Mouse (Mus musculus): ENCODE data around the gene Slc17a7.
"Not testable (repeated sequence)": the region's sequence is repeated elsewhere in the genome, so short reads cannot be mapped to it uniquely, and the experiment has no call there.

Slc17a7 gene

DNA sequence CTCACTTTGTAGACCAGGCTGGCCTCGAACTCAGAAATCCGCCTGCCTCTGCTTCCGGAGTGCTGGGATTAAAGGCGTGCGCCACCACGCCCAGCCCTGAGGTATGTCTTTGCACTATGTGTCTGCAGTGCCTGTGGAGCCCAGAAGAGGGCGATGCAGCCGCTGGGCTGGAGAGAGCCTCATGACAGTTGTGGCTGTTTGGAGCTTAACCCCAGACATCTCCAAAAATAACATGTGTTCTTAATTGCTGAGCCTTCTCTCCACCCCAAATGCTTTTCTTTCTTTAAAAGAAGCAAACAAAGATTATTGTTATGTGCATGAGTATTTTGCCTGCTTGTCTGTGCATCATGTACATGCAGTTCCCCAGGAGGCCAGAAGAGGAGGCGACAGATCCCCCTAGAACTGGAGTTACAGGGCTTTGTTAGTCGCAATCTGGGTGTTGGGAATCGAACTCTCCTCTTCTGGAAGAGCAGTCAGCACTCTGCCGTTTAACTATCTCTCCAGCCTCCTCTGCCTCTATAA is 8.7 kb upstream of the Slc17a7 start:
- peak; percentile 67 for DNase-seq

DNA sequence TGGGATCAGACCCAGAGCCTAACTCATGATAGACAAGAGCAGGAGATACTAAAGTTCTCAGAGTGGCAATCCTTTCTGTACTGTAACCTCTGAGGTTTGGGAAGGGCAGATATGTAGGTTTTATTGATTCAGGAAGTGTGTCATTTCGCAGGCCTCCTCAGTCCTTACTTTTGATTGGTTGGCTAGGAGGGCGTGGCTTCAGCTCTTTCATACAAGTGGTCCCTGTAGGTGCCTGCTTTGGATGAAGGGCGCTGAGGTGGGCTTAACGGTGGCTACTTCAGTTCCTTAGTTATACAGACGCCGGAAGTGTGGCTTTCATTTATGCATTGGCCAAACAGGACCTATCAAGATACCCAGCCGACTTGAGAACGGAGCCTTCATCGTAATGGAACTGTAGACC is 8.2 kb upstream of the Slc17a7 start:
- no peak for DNase-seq

DNA sequence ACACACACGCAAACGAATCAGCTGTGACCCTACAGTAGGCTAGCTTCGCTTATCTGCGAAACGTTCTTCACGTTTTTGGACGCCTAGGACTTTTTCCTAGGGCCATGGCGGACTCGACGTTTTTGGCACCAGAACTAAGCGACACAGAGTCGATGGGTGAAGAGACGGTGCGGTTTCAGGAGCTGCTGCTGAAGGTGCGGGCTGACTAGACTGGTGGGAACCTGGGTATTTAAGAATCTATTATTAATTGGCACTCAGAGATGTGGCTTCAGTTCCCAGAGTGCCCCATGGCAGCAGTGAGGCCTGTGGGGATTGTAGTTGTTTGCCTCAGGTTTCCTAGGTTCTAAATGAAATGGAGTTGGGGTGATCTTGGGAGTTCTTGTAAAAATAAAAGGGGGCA is 7.5 kb upstream of the Slc17a7 start:
- no peak for DNase-seq

DNA sequence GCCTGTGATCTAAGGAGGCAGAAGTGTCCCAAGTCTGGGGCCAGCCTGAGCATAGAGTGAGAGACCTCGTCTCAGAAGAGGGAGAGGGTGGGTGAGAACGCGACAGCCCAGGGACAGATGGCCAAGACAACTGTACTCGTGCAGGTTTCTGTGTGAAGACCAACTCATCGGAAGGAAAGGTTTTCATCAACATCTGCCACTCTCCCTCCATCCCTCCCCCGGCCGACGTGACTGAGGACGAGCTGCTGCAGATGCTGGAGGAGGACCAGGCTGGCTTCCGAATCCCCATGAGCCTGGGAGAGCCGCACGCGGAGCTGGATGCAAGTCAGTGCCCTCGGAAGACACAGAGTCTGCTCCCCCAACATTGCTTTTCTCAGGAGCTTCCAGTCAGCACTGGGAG is 6.3 kb upstream of the Slc17a7 start:
- no peak for DNase-seq

DNA sequence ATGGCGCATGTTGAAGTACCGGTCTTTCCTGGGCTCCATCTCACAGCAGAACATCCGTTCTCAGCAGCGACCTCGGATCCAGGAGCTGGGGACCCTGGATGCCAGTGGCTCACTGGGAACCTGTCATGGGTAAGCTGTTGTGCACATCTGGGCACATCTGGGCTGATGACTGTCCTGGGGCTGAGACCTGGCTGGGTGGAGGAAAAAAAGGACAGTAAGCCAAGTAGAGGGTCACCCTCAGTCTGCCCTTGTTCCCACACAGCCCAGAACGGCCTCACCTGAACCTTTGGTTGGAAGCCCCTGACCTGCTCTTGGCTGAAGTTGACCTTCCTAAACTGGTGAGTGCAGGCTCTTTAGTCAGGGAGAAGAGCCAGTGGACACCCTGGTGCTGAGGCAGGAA is 4.8 kb upstream of the Slc17a7 start:
- DNase-seq, result no peak

DNA sequence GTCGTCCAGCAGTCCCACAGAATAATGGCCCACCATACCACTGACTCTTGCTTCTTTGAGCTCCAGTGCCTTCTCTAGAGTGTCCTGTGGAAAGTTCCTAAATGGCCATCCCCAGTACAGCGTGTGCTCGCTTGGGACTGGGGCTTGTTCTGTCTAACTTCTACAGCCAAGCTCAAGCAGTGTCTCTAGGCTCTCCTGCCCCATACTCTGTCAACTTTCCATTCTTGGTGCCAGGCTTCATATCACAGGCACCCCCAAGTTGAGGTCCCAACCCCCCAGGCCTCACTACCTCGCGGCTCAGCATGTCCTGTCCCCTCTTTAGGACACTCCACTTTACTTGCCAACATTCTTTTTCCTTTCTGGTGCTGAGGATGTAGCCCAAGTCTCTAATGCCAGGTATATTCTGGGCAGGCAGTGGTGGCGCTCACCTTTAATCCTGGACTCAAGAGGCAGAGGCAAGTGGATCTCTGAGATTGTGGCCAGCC is 3.4 kb upstream of the Slc17a7 start:
- no peak for DNase-seq

DNA sequence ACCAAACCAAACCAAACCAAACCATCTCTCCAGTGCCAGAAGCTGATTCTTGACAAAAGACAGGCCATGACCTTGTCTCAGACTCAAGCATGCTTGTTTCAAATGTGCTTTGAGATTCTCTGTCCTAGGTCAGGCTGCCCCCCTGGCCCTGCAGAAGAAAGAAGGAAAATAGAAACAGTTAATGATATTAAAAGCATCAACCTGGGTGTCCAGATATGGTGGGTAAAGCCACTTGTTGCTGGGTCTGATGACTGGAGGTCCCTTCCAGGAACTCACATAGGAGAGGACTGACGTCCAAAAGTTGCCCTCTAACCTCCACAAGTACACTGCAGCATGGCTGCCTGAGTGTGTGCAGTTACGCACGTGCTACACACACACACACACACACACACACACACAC is 2.9 kb upstream of the Slc17a7 start:
- no peak for DNase-seq

DNA sequence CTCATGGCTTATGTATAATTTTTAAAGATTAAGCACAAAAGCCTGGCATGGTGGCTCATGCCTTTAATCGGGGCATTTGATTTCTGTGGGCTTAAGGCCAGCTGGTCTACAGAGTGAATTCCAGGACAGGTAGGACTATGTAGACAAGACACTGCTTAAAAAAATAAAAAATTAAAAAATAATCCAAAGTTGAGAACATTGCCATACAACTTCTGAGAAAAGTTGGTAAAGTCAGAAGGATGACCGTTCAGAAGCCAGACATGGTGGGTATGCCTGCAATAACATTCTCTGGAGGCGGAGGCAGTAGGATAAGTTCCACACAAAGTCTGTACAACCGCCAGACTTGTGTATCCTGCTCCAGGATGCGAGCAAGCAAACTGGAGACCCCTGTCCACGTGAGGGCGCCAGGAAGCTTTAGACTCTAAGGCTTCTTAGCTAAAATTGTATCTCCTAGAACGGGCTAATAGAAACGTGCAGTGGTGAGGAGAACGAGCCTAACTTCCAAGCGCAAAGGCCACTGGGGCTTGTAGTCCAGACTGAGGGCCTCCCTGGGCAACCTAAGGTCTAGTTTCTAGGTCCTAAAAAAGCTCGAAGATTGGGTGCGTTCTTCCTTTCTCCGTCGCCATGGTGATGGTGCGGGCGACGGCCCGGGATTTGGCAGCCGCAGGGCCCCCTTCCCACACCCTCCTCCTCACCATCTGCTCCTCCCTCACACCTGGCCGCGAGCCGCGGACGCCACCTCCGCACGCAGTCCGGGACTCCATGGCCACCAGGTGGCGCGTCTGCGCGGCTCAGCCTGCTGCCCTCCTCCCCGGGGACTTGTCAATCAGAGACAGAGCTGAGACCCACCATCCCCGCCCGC is 1.9 kb upstream of the Slc17a7 start:
- DNase-seq, result peak; percentile 91

DNA sequence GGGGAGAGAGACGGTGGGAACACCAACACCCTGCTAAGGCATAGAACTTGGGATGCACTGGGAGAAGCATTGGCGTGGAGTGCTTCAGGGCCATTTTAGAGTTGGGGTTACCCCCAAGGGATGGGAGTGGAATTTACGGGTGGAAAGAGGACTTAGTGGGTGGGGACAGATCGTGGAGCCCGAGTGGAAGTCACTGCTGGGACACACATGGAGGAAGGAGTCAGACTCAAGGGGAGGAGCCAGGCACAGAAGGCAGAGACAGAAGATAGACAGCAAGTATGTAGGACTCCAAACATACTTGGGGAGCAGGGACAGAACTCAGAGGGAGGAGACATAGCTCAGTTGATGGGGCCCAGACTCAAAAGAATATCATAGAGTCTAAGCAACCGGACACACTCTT is 1.2 kb upstream of the Slc17a7 start:
- DNase-seq, result no peak

DNA sequence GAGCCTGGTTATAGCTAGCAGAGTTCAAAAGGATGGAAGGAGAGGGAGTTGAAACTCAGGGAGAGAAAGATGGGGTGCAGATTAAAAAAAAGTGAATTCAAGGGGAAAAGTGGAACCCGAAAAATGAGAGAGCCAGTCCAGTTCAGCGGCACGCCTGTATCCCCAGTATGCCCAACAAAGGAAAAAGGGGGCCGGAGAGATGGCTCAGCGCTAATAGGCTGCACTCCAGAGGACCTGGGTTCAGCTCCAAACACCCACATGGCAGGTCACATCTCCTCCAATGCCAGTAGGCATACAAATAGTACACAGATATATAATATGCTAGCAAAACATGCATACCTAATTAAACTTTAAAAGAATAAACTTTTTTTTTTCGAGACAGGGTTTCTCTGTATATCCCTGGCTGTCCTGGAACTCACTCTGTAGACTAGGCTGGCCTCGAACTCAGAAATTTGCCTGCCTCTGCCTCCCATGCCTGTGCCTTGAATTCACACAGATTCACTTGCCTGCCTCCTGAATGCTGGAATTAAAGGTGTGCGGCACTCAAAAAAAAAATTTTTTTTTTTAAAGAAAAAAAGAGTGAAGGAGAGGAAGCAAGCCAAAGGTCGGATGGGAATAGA is 643 bp upstream of the Slc17a7 start:
- no peak for DNase-seq

DNA sequence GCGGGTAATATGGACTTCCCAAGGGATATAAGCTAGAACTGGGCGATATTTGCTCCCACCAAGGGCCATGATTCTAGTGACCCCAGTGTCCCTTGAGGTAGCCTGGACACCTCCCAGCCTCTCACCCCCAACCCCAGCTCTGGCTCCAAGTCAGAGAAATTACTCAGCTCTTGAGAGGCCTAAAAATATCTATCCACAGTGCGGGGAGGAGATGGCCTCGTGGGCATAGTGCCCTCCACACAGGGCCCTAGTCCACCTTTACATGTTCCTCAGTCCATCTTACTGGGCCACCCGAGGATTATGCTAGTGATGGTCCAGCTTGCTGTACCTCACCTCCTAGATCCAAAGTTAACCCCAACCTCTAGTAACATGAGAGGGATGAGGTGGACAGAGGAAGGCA is 1.1 kb downstream of the Slc17a7 start:
- no peak for DNase-seq

DNA sequence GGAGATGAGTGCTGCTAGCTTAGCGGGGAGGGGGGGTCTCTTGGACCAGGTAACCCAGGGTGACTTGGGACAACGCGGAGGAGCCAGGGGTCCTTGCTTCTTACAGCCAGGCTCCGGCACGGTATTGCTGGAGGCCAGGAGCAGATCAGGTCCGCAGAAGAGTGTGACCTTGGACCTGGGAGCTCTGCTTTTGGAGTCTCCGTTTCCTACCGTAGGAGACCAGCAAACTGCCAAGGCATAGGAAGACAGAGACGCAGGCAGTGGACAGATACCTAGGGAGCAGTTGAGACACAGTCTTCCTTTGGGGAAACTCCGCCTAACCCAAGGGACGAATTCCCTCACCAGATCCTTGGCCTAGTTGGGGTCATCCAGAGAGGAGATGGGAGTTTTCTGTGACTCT is 2.0 kb downstream of the Slc17a7 start:
- no peak for DNase-seq

DNA sequence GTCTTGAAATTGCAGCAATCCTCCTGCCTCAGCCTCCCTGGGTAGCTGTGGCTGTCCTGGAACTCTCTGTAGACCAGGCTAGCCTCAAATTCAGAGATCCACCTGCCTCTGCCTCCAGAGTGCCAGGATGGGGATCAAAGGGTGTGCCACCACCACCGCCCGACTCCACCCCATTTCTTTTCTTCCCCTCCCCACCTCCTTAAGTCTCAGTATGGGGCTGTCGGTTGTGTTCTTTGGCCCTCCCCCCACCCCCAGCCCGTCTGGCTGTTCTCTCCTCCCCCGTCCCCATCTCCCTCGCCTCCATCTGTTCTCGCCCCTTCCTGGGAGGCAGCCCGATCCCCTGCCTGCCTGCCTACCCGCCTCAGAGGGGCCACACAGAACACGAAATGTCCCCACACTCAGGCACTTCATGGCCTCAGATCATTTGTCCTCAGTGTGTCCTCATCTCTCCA is 3.2 kb downstream of the Slc17a7 start:
- DNase-seq, result no peak

DNA sequence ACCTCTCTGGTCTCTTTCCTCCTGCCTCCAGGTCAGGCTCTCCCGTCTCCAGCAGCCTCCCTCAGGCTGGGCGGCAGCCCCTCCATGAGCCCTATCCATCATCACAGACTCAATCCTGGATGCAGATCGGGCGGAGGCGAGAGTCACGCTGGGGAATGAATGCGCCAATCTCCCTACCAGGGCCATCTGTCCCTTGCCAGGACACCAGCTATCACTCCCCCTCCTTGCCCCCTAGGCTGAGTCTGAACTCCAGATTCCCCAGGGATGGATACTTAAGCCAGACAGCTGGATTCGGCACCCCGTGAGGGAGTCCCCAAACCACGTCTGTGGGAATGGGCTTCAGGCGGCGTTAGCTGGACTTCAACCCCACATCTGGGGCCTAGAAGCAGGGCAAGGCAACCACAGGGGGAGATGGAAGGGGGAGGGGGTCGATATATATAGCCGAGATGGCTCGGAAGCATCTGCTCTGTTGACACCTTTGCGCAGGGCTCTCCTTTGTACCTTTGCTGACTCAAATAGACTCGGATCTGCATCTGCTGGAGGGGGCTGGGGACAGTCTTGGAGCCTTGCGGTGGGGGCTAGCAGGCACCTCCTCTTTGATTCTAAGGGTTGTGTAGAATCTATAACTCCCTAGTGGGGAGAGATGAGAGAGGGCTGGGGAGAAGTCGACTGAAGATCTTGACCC is 4.2 kb downstream of the Slc17a7 start:
- DNase-seq, result no peak

DNA sequence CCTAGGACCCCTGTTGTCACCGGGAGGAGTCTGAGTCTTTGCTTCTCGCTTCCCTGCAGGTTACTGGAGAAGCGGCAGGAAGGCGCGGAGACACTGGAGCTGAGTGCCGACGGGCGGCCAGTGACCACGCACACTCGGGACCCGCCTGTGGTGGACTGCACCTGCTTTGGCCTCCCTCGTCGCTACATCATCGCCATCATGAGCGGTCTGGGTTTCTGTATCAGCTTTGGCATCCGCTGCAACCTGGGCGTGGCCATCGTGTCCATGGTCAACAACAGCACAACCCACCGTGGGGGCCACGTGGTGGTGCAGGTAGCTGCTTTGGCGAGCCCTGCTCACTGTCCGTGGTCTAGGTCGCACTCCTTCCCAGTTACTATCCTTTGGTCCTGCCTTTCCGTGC is 4.9 kb downstream of the Slc17a7 start:
- DNase-seq, result no peak

DNA sequence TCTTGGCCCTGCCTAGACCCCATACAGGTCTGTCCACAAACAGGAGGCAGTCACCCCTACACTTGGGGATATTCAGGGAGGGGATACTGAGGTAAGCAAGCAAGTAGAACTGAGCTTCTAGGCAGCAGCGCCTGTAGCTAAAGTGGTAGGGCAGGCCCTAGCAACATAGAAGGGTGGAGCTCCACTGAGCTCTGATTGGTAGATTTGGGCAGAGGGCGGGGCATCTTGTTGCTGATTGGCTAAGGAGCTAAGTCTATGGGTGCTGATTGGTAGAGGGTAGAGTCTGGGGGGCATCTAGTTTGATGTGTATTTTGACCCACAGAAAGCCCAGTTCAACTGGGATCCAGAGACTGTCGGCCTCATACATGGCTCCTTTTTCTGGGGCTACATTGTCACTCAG is 5.7 kb downstream of the Slc17a7 start:
- DNase-seq, result no peak

DNA sequence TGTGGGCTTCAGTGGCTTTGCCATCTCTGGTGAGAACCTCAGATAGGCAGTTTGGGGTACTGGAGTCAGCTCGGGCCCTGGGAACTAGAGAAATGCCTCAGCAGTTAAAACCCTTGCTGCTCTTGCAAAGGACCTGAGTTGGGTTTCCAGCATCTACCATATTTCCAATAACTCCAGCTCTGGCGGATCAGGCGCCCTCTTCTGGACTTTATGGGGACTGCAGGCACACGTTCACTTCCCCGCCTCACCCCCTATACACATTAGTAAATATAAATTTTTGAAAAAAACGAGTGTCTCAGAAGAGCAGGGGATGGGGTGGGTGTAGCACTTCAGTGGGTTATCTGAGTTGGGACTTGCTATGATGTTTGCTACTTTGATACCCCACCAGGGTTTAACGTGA is 9.2 kb downstream of the Slc17a7 start:
- no peak for DNase-seq

DNA sequence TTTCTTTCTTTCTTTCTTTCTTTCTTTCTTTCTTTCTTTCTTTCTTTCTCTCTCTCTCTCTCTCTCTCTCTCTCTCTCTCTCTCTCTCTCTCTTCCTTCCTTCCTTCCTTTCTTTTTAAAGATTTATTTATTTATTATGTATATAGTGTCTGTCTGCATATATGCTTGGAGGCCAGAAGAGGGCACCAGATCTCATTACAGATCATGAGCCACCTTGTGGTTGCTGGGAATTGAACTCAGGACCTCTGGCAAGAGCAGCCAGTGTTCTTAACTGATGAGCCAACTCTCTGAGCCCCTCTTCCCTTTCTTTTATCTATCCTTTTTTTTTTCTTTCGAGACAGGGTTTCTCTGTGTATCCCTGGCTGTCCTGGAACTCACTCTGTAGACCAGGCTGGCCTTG is 10.0 kb downstream of the Slc17a7 start:
- not testable (repeated sequence) for DNase-seq

DNA sequence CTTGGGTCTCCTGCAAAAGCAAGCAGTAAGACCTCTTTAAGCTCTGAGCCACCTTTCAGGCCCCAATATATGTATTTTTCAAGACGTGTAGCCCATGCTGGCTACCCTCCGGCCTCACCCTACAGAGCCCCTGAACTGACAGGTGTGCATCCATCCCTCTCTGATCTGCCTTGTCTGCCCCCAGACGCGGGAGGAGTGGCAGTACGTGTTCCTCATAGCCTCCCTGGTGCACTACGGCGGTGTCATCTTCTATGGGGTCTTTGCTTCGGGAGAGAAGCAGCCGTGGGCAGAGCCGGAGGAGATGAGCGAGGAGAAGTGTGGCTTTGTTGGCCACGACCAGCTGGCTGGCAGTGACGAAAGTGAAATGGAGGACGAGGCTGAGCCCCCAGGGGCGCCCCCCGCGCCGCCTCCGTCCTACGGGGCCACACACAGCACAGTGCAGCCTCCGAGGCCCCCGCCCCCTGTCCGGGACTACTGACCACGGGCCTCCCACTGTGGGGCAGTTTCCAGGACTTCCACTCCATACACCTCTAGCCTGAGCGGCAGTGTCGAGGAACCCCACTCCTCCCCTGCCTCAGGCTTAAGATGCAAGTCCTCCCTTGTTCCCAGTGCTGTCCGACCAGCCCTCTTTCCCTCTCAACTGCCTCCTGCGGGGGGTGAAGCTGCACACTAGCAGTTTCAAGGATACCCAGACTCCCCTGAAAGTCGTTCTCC is 11.0 kb downstream of the Slc17a7 start:
- no peak for DNase-seq

DNA sequence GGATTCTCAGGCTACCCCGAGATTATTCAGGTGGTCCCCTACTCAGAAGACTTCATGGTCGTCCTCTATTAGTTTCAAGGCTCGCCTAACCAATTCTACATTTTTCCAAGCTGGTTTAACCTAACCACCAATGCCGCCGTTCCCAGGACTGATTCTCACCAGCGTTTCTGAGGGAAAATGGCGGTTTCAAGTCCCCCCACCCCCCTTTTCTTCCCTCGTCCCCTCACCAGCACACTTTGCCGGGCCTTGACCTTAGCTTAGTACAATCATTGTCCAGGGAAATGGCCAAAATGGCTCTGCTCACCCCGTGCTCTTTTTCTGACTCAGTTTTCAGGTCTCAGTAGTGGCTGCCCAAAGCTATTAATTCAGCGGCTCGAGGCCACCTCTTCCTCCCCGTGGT is 11.6 kb downstream of the Slc17a7 start:
- DNase-seq, result no peak

DNA sequence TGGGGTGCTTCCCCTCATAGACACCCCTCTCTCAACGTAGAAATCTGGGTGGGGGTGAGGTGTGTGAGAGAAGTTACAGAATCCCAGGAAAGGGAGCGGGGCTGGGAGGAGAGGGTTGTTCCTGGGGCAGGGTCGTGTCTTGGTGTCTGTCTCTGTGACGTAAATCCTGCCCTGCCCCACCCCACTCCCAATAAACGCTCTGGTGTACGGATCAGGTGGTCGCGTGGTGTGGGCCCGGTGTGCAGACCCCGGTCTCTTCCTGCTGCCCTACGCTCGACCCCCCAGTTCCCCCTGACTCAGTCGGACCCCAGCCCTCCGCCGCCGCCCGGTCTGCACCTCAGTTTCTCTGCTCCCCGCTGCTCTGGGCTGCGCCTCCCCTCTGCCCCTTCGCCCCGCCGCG is 12.2 kb downstream of the Slc17a7 start:
- DNase-seq, result no peak

DNA sequence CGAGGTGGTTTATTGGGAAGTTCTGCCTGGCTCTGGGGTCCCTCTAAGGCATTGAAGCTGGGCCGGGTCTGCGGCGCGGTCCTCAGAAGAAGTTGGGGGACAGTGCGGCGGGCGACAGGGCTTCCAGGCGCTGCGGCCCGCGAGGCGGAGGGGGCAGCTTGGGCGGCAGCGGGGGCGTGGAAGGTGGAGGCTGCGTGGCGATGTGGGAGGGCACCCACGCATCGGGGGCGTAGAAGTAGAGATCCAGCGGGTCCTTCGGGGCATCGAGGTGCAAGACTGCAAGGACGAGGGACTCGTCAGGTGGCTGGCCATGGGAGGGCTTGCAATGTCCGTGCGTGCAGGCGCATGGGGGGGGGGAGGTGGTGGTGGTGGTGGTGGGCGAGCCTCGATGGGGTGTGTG is 12.6 kb downstream of the Slc17a7 start:
- DNase-seq, result no peak

DNA sequence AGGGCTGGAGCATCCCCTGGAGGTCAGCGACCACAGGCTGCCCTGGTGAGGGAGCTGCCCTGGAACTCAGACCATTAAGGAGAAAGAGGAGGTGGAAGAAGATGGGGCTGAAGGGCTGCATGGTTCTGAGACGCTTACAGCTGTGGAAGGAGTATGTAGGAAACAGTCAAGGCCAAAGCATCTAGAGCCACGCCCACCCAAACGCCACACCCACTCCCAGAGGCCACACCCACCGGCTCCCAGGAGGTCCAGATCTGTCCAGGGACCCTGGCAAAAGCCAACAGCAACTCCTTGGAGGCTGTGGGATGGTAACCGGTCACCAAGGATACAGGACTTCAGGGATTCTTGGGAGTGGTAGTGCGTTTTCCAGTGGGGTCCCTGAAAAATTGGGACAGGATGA is 14.8 kb downstream of the Slc17a7 start:
- DNase-seq, result no peak

Measured in kidney, postnatal 14 days (tissue).